Mouse (Mus musculus) urinary bladder, postnatal 25 days (tissue): ENCODE measurements at regions not wholly inside any gene's neighbourhood (a gene's known extent, or its start where the extent isn't known, plus 50 kb on each side); places are given as distances from the start of the nearest gene placed in this dataset.
A peak's percentile ranks its signal among the peaks of the same experiment; 100 is the strongest.

Experiments
- DNase-seq: peaks from one replicate; pipeline ENCODE4 v3.0.0; 2022; ENCODE audit warnings: low spot score

DNA sequence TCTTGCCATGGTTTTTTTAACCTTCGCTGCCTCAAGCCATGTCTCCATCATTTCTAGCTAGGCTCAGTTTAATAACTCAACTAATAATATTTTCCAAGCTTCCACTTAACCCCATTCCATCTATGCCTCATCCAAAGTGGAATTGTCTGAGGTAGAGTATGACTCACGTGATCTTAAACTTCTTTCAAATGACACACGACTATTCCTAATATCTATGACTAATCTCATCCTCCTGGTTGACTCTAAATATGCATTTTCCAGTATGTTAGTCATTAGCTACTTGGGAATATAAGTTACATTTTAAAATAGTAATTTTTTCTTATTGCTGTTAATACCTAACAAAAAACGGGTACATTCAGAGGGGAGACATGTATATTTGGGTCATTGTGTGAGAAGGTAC lies 524.8 kb upstream of the Pappa start:
- DNase-seq: no peak

DNA sequence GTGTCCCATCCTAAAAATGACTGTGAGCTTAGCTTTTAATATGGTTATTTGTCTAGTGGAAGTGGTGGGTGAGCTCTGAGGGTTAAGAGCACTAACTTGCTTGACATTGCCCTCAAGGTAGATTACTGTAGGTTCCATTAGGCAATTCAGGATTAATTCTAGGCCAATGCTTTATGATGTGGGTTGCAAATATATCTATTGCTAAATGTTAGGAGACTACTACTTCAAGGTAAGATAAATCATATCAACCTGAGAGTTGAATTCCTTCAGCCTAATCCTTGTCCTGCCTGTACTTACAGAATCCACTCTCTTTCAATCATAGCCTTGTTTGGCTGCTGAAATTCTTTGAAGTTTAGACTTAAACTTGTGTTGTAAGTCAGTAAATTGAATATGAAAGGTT lies 501.2 kb upstream of the Pappa start:
- DNase-seq: no peak

DNA sequence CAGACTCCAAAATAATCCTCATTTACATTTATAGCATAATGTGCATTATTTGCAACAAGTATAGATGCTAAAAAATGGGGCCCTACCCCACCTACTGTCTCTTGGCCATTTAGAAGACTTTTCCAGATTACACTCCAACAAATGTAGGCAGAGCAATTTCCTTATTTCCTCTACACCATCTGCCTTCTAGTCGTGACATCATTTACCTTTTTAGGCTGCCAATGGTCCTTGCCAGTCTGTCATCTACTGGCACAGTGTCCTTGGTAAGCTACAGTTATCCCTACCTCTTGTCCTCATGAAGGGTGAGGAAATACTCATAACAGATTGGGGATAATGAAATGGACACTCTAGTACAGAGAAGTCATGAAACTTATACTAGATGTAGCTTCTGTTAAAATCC lies 491.8 kb upstream of the Pappa start:
- DNase-seq: no peak

DNA sequence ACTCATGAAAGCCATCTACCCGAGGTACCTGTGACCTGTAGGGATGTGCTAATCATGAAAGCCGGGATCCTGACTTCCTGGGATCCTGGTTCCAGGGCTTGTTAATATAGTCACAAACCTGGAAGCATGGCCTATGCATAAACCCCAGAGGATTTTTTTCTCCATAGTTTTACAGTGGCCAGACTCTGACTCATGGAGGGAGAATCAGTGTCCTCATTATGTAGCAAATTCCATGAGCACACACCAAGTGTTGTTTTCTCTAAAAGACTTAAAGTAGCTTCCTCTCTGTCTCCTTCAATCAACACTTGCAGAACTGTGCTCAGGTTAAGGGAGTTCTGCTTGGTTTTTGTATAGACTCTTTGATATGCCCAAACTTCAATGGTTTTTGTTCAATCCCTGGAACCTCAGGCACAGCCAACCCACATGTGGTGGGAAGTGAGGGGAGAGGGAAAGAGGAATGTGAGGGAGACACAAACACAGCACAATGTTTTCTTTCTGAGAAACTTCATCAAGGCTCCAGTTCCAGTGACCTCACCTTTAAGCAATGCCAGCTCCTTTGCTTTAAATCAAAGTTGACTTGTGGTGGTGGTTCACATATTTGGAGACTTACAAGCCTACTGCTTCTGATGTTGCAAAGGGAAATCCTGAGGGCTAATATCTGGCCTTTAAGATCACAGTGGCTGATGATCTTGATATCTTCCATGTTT lies 488.6 kb upstream of the Pappa start:
- DNase-seq: no peak

DNA sequence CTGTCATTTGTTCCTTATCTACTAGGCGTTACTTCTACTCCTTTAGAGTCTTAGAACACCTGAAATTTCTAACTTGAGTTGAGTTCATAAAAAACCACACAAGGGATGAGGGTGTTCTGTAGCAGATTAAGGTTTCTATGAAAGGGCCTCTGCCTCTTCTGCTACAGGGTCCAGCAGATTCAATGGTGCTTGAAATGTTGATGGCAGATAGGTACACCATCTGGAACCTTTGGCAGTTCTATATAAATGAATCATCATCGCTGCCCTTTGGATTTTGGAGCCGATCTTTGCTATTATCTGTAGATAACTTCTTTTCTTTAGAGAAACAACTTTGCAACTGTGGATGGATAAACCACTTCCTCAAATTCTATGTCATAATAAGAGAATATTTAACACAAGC lies 483.9 kb upstream of the Pappa start:
- no peak for DNase-seq

DNA sequence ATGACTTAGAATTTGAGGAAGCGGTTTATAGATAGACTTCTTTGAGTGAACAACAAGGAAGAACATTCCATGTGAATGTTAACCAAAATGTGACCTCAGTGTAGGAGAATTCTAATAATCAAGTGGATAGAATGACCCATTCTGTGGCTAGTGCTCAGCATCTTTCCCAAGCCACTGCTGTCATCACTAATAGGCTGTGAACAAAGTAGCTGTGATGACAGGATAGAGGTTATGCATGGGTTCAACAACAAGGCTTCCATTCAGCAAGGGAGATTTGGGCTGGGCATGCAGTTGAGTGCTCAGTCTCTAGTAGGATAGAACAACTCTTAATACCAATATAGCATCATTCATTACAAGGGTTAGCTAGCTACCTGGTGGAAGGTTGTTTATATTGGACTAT lies 483.0 kb upstream of the Pappa start:
- DNase-seq: no peak

DNA sequence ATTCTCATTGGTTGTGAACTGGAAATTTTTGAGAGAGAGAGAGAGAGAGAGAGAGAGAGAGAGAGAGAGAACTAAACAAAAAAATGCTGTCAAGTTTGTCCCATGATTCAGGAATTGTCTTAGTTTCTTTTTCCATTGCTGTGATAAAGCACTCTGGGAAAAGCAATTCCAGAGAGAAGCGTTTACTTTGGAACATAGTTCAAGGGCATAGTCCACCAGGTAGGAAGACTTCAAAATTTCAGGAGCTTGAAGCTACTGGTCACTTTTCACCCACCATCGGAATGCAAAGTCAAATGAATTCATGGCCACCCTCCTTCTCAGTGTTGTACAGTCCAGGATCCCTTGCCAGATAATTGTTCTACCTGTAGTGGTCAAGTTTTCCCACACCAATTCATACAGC lies 478.8 kb upstream of the Pappa start:
- DNase-seq: no peak

DNA sequence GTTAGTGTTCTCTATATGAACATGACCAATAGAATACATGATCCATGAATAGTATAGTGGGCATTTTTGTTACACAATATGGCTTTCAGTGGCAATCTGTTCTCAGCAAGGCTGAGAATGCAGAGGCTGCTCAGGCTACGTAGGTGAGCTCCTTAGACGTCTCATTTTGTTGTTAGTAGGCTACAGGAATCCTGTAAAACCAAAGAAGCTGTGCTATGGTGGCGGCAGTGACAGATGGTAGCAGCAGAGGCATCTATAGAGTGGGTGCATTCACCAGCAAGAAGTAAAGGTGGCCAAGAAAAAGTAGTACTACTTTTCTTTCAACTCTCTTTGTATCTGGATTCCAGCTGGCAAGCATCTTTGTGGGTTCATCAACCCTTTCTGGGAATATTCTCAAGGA lies 469.8 kb upstream of the Pappa start:
- no peak for DNase-seq

DNA sequence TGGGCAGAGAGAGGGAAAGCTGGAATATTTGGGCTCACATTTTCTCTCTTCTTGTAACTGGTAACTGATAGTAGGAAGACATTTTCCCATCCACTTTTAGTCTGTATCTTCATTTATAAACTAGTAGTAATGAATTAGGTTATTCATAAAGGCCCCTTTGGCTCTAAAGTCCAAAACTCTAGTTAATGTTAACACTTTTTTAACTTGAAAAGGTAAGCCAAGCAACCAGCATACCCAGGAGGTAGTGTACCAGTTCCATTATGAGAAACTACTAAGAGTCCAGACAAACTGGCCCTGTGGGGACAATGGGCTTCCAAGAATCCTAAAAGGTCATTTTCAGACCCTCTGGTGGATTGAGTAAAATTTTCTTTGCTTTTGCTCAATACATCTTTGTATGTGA lies 468.4 kb upstream of the Pappa start:
- DNase-seq: no peak

DNA sequence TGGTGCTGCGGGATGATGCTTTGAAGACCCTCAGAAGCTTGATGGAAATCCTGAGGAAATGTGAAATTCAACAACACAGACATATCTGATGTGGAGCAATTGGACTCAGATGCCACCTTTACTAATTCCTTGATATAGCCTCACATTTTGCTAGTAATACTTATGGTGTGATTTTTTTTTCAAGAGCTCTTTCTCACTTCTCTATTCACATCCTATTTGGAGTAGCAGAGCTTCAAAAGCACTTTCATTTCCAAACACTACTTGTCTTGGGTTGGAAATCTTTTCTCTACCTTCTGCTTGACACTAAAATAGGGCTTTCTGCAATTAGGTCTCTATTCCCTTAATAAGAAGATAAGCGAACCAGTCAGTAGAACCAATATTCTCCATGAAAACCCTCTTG lies 460.3 kb upstream of the Pappa start:
- DNase-seq: no peak

DNA sequence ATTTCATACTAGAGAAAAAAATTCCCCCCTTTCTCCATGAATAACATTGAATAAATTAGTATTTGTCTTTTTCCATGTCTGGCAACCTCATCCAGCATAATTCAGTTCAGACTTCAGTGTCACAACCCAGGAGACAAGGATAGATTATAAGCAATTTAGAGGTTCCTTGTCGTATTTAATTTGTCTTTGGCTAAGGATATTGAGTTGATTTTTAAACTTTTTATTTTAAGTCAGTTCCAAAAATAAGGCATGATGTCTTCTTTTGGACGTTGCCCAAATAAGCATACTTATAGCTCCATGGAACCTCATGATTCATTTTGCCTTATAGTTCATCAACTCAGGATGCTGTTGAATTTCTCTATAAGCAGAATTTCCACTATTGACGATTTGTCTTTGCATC lies 456.0 kb upstream of the Pappa start:
- DNase-seq: no peak

DNA sequence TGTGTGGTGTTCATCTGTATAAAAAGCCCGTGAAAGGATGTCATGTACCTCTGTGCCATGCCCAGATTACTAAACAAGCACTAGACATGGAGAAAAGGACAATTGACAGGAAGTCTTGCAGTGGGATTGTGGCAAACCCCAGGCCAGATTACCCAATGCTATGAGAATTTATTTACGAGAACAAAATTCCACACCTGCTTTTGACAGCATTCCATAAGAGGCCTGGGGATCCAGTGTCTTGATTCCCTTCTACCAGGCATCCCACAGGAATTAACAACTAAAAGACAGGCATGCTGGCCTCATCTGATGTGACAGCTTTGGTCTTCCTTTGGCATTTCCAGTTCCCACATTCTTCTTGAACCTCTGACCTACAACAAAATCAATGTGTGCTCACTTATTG lies 454.3 kb upstream of the Pappa start:
- DNase-seq: no peak

DNA sequence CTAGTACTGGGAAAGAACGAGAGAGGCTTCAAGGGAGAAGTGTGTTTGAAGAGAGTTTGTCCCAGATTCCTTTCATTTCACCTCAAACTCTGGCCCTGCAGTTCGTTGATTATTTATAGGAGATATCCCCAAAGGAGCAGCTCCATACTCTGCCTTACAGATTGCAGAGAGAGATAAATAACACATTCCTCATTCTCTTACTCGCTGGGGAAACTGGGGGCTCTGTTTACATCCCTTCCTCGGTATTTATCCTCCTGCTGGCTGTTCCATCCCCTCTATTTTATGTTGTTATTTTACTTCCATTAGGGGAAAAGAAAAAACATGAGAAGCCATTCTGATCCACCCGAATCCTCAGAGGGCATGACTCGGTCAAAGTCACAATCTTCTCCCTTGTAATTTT lies 447.5 kb upstream of the Pappa start:
- no peak for DNase-seq

DNA sequence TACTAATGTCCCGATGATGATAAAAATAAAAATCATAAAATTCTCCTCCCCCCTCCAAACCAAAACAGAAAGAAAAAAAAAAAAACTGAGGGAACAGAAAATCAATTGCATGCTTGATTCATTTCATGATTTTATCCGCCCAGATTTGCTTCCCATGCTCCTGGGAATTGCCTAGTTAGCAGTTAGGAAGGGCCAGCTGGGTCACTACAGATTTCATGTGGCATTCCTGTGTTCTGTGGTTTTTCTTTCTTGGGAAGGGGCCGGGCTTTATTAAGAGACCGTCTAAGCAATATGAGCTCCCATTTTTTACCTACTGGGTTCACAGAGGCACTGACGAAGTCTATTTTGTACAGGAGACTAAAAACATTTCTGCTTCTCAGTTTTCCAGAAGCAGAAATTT lies 447.1 kb upstream of the Pappa start:
- DNase-seq: no peak

DNA sequence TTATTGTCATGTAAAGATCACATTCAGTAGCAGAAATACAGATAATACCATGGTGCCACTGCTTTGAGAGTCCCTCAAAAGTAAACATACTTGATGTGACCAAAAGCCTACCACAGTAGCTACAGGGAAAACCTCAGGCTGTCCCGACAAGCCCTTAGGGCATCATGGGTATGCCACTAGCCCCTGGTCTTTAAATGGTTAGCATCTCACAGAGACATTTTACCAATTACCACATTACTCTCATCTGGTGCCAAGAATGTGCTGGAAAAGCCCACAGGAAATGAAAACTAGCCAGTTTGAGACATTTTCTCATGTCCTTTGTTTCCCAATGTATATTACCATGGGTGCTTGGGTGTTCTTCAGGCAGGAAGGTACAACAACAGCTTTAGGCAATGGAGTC lies 439.3 kb upstream of the Pappa start:
- DNase-seq: no peak

DNA sequence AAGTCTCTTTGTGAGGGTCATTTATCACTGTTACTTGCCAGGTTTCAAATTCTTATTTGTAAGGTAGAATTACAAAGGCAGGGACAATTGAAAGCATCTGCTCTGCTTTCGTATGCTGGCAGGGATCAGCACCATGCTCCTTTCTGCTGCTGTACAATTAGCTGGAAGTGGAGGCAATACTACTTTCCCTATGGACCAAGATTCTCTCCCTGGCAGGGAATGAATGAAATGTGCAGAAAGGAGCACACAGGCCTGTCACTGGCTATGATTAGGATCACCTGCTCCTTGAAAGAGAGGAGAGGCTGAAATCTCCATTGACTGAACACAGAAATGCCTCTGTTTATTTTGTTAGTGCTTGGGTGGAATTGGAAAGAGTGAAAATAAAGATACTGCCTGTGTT lies 427.8 kb upstream of the Pappa start:
- DNase-seq: no peak

DNA sequence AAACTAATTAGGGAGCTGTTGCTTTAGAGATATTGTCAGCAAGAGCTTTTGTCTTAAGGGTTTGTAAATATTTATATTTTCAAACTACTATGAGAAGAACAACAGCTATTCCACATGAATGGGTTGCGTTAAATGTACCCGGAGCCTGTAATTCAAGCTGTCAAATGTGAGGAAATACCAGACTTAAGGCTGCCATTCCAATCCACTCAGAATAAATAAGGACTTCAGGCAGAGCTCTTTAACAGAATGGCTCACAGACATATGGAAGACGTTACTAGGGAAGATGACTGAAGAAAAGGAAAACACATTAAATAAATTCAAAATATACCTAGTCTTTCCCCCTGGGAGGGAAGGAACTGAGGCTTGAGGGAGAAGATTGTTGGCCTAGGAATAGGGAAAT lies 400.7 kb upstream of the Pappa start:
- DNase-seq: no peak

DNA sequence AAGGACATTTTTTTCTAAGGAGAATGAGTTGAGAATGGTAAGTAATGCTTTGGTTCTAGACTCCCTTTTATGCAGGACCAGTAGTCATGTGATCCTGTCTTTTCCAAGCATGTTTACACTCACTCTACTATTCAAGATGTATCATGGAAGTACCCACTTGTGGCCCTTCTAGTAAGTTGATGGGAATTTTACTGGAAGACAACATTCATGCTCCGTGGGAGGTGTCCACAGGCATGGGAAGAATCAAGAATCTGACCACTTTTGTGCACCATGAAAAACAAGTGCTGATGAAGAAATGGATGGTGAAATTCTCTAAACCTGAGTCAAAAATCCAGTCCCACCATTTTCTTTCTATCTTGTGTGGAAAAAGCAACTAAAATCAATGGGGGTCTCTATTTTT lies 399.1 kb upstream of the Pappa start:
- no peak for DNase-seq

DNA sequence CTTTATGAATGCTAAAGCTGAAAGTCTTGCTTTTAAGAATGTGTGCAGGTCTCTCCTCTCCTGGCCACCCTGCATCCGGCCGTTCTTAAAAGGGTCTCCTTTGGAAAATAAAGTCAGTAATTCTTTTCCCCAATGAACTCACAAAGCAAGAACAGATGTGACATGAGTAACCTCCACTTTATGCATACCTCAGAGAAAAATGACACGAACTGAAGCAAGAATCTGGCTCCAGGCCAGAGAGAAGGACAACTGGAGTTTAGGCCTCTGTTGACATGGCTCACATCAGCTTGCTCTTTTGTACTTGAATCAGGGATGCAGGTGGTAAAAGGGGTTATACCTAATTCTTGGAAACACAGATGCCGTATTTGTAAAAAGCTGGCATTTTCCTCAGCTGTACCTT lies 368.0 kb upstream of the Pappa start:
- DNase-seq: no peak

DNA sequence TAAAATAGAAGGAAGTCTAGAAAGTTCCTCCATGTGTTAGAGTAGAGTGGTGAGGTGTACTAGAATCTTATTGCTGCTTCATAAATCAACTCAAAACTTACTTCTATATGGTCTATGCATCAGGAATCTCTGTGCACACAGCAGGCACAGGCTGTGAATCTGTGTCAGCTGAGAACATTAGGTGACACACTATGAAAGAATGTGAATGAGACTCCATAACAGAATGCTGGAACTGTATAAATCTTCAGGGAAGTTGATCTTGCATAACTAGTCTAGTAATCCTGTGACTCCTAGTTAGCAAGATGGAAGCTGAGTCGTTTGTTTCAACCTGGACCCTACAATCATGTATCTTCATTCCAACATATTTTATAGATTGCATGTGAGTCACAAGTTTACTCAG lies 355.4 kb upstream of the Pappa start:
- no peak for DNase-seq

DNA sequence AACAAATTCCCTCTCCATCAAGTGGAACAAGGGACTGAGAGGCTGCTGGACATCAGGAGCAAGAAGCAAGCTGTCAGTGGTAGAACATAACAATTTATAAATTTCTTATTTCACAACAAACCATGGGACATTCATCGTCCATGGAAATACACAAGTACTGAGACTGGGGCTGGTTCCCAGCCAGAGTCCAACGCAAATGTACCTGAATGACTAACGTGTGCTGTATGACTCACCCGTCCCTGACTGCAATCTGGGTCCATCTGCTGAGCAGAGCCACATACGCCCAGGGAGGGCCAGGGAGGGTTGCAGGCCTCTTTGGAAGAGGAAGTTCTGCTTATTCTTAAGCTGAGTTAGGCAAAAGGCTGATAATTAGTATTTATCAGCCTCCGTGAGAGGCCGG lies 320.1 kb upstream of the Pappa start:
- DNase-seq: peak; percentile 10

DNA sequence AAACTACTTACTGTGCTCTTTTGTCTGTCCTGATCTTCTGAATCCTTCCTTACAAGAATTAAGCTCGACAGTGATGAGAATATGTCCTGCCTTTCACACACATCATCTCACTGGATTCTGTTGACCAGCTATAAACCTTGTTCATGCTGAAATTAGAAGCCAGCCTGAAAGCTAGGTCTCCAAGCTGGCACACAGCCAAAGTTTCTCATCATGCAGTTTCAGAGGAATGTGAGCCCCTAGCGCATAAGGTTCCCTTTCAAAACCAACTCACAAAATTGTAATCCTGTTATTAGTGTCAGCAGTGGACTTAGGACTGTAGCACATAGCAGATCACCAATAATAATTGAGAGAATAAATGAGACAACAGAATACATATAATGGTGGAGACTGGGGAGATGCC lies 319.0 kb upstream of the Pappa start:
- no peak for DNase-seq

DNA sequence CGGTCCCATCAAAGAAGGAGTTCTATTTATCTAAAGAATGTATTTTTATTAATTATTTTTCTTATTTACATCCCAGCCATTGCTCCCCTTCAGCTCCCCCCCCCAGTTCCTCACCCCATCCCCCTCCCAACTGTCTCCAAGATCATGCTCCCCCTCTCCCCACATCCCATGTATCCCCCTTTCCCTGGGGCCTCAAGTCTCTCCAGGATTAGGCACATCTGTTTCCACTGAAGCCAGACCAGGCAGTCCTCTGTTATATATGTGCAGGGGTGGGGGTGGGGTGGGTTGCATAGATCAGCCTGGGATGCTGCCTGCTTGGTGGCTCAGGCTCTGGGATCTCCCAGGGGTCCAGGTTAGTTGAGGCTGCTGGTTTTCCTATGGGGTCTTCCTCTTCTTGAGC lies 316.8 kb upstream of the Pappa start:
- no peak for DNase-seq

DNA sequence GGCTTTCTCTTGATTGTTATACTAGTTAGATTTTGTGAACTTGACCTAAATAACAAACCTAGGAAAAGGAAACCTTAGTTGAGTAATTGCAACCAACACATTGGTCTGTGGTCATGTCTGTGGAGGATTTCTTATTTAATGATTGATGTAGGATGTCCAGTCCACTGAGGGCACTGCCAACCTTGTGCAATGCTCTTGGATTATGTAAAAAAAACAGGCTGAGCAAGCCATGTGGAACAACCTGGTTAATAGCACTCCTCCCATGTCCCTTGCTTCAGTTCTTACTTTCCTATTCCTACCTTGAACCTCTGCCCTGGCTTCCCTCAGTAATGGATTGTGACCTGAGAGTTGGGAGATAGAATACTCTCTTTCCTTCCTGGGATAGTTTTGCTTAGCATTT lies 312.0 kb upstream of the Pappa start:
- DNase-seq: no peak

DNA sequence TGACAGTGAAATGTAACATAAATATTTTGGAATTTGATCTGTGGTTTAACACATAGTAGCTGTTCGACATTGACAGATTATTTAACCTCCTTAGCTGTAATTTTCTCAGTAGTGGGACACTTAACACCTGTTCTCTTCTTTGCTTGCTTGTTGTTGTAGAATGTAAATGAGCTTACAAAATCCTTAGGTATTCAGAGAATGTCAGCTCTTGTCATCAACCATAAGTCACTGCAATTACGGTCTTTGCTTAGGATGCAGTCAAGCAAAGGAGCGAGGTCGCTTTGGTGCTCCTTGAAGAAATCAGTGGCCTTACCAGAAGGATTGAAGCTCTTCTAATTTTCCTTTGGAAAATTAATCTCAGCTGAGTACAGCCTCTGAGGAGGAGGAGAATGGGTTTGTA lies 311.2 kb upstream of the Pappa start:
- DNase-seq: no peak
